Mouse (Mus musculus): Measurements from ENCODE around the gene Dyrk1a. TPM values are rescaled to one million over a fixed set of nuclear protein-coding genes. Genes with fewer than 3 reads are reported as not detected.

Gene Dyrk1a
- total RNA-seq (2022), result 100 to 1,000 TPM in 2 of 4 experiments, 10 to 100 TPM in 2; 92.8 to 110 (median 102) TPM

DNA sequence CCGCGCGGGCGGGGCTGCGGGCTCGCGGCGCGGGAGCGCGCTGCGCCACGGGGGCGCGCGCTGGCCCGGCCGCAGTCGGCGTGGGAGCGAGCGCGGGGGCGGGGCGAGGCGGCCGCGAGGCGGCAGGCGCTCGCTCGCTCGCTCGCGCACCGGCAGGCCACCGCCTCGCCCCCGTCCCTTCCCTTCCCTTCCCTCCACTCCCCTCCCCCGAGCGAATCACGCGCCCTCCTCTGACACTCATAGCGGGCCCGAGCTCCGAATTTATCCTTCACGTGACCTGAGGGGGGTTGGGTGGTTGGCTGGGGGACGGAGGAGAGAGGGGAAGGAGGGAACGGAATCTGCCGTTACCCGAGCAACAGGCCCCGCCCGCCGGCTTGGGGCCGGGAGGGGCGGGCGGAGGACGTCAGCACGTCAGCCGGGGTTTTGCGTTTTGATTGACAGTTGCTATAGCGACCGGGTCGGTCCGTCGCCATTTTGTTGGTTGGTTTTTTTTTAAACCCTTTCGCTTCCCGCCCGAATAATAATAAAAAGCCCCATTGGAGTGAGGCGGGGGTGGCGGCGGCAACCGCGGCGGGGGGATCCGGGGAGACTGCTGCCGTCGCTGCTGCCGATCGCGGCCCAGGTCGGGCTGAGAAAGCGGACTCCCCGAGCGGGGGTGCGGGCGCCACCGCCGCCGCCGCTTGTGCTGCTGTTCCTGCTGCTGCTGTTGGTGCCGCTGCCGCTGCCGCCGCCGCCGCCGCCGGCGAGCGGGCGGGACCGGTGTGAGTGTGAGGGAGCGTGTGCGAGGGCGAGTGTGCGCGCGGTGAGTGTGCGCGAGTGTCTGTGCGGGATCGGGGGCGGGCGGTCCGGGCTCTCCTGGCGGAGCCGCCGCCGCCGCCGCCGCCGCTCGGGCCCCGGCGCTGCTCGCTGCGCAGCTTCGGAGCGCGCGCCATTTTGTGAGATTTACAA lies at the start of gene Dyrk1a:
Dyrk1a (plus strand) TSS at position 782 of the 948 bp plus-strand sequence.
- peak; percentile 93 to 99 for DNase-seq (ENCODE audit: low spot score in 2 of 2)

DNA sequence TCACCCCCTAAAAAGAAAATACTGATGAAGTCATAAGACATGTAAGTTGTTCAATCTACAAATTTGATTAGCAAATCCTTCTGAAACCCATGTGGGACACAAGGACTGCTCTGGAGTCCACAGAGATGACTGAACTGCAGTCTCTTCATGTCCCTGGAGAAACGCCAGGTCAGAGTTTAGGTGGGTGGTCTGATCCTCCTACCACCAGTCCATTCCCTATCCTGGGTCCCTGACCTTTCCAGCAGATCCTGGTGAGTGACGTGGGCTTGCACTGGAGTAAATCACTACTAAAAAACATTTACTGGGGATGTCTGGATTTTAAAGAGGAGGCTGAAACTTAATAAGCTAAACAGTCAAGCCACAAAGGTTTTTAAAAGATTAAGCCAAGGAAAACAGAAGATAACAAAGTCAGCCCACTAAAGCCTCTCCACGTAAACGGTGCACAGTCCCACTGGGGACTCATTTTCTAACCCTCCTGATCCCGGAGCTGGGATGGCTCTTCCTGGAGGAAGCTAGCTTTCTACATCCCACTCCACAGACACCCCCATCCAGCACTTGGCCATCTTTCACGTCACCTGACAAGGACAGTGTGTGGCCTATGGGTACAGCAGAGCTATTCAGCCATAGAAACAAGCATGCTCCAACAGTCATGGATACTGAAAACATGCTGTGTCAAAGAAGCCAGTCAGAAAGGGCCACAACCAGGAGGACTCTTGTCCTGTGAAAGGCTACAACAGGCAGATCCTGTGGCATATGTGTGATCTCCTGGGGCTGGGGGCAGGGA lies 46.0 kb upstream of the Dyrk1a start:
- DNase-seq (ENCODE audit: low spot score in 2 of 2), result no peak

- no peak for DNase-seq (ENCODE audit: low spot score in 2 of 2)
These were observed 45.1 kb upstream of the Dyrk1a start for GRCm38 (mm10) chr16:94524691-94525090.

DNA sequence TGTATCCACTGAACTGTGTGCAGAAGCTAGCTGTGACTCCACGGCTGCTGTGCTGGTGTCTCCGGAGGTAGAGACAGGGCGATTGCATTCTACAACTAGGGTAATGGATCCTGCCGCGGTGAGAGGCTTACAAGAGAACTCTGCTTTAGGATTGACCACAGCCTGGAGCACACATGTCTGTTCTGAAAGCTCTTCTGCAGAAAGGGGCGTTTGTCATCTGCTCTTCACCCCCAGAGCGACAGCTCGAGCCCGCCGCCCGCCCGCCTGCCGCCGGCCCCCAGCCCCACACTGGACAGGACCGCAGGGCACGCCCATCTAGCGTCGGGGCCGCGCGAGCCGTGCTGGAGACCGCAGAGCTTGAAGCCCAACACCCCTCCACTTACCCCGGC lies 43.9 kb upstream of the Dyrk1a start:
- peak in 1 of 2 experiments; percentile 41 for DNase-seq (ENCODE audit: low spot score in 2 of 2)

- DNase-seq (ENCODE audit: low spot score in 2 of 2), result peak; percentile 91 to 97
These were observed 43.3 kb upstream of the Dyrk1a start, which contains the start of gene Vps26c for GRCm38 (mm10) chr16:94526344-94527151. Gene Vps26c, minus strand, starts transcription at chr16:94526830.

- DNase-seq (ENCODE audit: low spot score in 2 of 2), result no peak
These were observed 42.7 kb upstream of the Dyrk1a start for GRCm38 (mm10) chr16:94527152-94527534.

- DNase-seq (ENCODE audit: low spot score in 2 of 2), result no peak
These were observed 42.3 kb upstream of the Dyrk1a start for GRCm38 (mm10) chr16:94527546-94527945.

GRCm38 (mm10) chr16:94531268-94531667 lies 38.5 kb upstream of the Dyrk1a start:
- DNase-seq (ENCODE audit: low spot score in 2 of 2), result no peak

- DNase-seq (ENCODE audit: low spot score in 2 of 2), result no peak
These were observed 36.1 kb upstream of the Dyrk1a start for GRCm38 (mm10) chr16:94533679-94534078.

DNA sequence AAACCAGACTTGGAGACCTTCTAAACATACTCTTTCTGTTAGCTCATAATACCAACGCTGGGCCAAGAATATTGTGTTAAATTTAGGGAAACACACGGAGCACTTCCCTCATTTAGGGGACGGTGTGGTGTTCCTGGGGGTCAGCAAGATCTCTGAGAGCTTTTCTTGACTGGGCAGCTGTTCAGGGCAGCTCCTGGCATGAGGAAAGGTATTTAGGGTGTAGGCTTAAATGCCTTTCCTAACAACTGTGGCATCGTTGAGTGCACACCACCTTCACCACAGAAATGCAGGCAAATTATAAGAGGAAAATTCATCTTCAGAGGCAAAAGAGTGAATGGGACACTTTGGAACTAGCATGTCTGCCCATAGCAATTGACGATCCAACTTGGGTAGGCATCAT lies 34.1 kb upstream of the Dyrk1a start:
- DNase-seq (ENCODE audit: low spot score in 2 of 2), result no peak

- DNase-seq (ENCODE audit: low spot score in 2 of 2), result no peak
These were observed 33.2 kb upstream of the Dyrk1a start for GRCm38 (mm10) chr16:94536417-94537158.

DNA sequence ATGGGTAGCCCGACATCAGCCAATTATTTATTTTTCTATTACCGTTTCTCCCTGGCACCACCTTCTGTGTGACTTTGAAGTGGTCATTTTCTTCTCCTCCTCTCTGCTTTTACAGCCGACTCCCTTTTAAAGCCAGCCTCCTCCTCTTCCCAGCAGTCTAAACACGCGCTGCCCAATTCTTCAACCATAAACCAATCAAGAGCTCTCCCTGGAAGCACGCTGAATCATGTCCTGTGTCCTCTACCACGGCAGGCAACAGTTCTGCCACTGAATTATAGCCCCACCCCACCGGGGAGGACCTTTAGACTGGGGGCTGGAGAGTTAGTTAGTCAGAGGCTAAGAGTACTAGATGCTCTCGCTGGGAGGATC lies 32.7 kb upstream of the Dyrk1a start:
- DNase-seq (ENCODE audit: low spot score in 2 of 2), result no peak

GRCm38 (mm10) chr16:94540140-94540539 lies 29.7 kb upstream of the Dyrk1a start:
- no peak for DNase-seq (ENCODE audit: low spot score in 2 of 2)

GRCm38 (mm10) chr16:94542898-94543297 lies 26.9 kb upstream of the Dyrk1a start:
- DNase-seq (ENCODE audit: low spot score in 2 of 2), result no peak

DNA sequence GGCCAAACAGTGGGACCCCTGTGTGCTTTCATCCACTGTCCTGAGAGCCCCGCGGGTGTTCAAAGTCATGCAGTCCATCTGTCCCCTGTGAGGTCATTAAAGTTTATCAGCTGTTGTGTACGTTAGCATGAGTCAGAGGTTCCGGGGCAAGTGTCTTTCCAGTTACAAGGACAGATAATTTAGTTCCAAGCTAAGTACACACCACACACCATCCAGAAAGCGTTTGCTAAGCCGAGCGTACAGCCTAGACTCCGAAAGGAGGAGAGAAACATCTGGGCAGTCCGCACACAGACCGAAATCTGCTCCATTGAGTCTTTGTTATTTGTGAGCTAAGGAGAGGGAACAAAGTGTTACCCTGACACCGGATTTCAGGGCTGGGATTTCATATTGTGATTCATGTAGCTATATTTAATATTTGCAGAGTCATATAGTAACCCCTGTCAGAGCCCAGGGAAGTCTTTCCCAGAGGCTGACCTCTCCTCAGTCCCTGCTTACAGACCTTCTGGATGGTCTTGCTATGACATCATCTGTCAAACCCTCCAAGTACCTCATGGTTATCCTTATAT lies 25.2 kb upstream of the Dyrk1a start:
- DNase-seq (ENCODE audit: low spot score in 2 of 2), result no peak

- no peak for DNase-seq (ENCODE audit: low spot score in 2 of 2)
These were observed 23.8 kb upstream of the Dyrk1a start for GRCm38 (mm10) chr16:94545781-94546562.

DNA sequence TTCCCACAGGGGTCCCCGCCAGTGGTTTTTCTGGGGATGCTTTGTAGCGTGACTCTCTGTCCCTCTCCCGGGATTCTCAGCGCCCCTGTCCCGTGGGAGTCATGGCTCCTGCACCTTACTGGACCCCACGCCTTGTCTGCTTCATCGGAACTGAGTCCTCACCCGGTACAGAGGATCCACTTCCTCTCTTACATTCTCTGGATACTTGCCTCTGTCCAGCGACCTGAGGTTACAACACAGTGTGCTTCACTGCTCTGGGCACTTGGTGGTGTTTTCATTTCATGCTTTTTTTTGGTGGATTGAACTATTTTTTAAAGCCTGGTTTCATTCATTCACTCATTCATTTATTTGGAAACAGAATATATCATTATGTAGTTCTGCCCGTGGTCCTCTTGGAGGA lies 20.0 kb upstream of the Dyrk1a start:
- no peak for DNase-seq (ENCODE audit: low spot score in 2 of 2)

DNA sequence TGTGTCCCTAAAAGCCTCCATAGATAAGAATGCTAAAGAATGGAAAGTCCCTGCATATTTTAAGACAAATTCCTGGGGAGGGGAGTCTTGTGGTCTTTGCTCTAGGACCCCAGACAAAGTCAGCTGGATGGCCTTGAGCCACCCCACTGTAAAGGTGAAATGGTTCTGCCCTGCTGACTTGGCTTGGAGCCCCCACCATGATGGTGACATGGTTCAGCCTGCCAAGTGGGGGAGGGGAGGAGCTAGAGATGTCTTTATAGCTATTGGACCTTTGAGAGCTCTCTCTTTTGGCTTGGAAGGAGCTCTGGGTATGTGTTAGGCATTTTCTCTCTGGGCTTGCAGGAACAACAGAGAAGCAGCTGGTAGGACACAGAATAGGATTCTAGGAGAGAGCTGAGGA lies 17.9 kb upstream of the Dyrk1a start:
- no peak for DNase-seq (ENCODE audit: low spot score in 2 of 2)

DNA sequence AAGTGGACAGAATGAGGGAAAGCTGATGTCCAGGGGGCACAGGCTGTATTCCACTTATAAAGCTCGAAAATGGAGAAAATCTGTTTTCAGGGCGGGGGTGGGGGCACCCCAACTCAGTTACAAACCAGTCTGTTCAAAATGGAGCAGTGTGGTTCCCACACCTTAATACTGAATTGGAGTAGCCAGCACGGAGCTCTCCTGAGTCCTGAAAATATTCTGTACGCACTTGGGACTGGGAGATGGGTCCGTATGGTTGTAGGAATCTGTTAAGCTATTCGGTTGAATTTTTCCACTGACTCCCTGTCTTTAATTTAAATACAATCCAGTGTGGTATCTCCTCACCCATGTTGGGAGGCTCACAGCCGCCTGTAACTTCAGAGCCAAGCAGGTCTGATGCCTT lies 14.5 kb upstream of the Dyrk1a start:
- DNase-seq (ENCODE audit: low spot score in 2 of 2), result no peak

DNA sequence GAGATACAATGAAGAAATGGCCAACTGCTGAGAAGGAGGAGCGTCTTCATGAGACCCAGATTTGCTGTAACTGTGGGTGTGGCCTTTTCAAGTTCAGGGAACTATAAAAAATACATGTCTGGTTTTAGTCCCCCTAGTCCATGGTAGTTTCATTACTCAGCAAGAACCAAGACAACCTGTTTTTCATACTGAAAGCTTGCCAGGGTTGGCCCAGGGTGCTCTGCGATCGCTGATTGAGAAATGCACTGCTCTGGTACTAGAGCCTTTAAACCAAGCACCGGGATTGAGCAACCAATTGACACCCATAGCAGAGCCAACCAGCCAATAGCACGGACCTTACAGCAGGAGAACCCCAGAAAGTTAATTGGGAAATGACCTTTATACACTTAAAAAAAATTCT lies 13.6 kb upstream of the Dyrk1a start:
- no peak for DNase-seq (ENCODE audit: low spot score in 2 of 2)

All from left cerebral cortex, adult 8-10 months (tissue).